Mouse (Mus musculus) layer of hippocampus, adult 2 months (tissue): ENCODE data around the gene Lmbrd2. TPM values are rescaled to one million over a fixed set of nuclear protein-coding genes. Genes with fewer than 3 reads are reported as not detected.
"Not testable (repeated sequence)": the region's sequence is repeated elsewhere in the genome, so short reads cannot be mapped to it uniquely, and the experiment has no call there.

ENCODE experiments used
- DNase-seq, 2 experiments: peaks; one replicate each; pipeline ENCODE4 v3.0.0; 2022; ENCODE audit warnings: low spot score in 2 of 2
- H3K27ac ChIP-seq: fragments of 200-600 bp; 2 replicates; pipeline ENCODE4 v1.8.1; 2022
- H3K4me3 ChIP-seq: fragments of 200-600 bp; 2 replicates; pipeline ENCODE4 v1.8.1; 2022; ENCODE audit warnings: mild to moderate bottlenecking
- CTCF ChIP-seq: fragments of 200-600 bp; conservative IDR thresholded peaks from 2 replicates; pipeline ENCODE4 v1.8.1; 2022; ENCODE audit warnings: antibody characterized with exemption, mild to moderate bottlenecking, moderate library complexity
- total RNA-seq, 2 experiments: library from RNA; stranded (reverse); gene quantifications; 2 replicates each; pipeline ENCODE4 v1.2.3; 2021

The Lmbrd2 gene
- total RNA-seq, 2 experiments from 2014 or later = 58.5 to 59.4 TPM

- TF ChIP-seq CTCF = no peak
- Histone ChIP-seq H3K27ac (no peak overlapping the region), H3K4me3 (no peak overlapping the region)
- DNase-seq = no peak
Observed at GRCm38 (mm10) chr15:9162557-9163070, 22.3 kb downstream of the Lmbrd2 start.

GRCm38 (mm10) chr15:9164125-9164524 is 23.8 kb downstream of the Lmbrd2 start:
- TF ChIP-seq CTCF = no peak
- H3K27ac ChIP-seq = no peak overlapping the region
- DNase-seq = no peak
- H3K4me3 ChIP-seq = no peak overlapping the region

- no peak for TF ChIP-seq CTCF
- DNase-seq = no peak
- no peak overlapping the region for H3K4me3 ChIP-seq
- no peak overlapping the region for H3K27ac ChIP-seq
Observed at GRCm38 (mm10) chr15:9177038-9177437, 36.7 kb downstream of the Lmbrd2 start.

GRCm38 (mm10) chr15:9183995-9184394 is 43.6 kb downstream of the Lmbrd2 start:
- Histone ChIP-seq H3K27ac (no peak overlapping the region), H3K4me3 (no peak overlapping the region)
- DNase-seq = no peak
- no peak for TF ChIP-seq CTCF

GRCm38 (mm10) chr15:9189796-9190195 is 49.4 kb downstream of the Lmbrd2 start:
- DNase-seq = no peak
- Histone ChIP-seq H3K4me3 (no peak overlapping the region), H3K27ac (no peak overlapping the region)
- TF ChIP-seq CTCF = no peak

- H3K27ac ChIP-seq, H3K4me3 ChIP-seq, DNase-seq: not testable (repeated sequence)
- TF ChIP-seq CTCF = peak; percentile 59
Observed at GRCm38 (mm10) chr15:9192685-9193084, 52.3 kb downstream of the Lmbrd2 start.

GRCm38 (mm10) chr15:9198421-9198820 is 58.1 kb downstream of the Lmbrd2 start:
- H3K4me3 ChIP-seq = no peak overlapping the region
- DNase-seq = no peak
- H3K27ac ChIP-seq = no peak overlapping the region
- no peak for TF ChIP-seq CTCF

- DNase-seq = no peak
- H3K27ac ChIP-seq = no peak overlapping the region
- no peak for TF ChIP-seq CTCF
- H3K4me3 ChIP-seq = no peak overlapping the region
Observed at GRCm38 (mm10) chr15:9211891-9212290, 71.5 kb downstream of the Lmbrd2 start.

GRCm38 (mm10) chr15:9213026-9213425 is 72.7 kb downstream of the Lmbrd2 start:
- not testable (repeated sequence) for DNase-seq, H3K4me3 ChIP-seq, H3K27ac ChIP-seq

- not testable (repeated sequence) for DNase-seq, H3K4me3 ChIP-seq, H3K27ac ChIP-seq
Observed at GRCm38 (mm10) chr15:9213431-9213830, 73.1 kb downstream of the Lmbrd2 start.

- Histone ChIP-seq H3K4me3 (no peak overlapping the region), H3K27ac (no peak overlapping the region)
- TF ChIP-seq CTCF = no peak
- DNase-seq = no peak
Observed at GRCm38 (mm10) chr15:9216446-9216845, 76.1 kb downstream of the Lmbrd2 start.

GRCm38 (mm10) chr15:9230917-9231316 is 90.6 kb downstream of the Lmbrd2 start:
- not testable (repeated sequence) for DNase-seq, H3K4me3 ChIP-seq, H3K27ac ChIP-seq

GRCm38 (mm10) chr15:9246345-9246744 is 106.0 kb downstream of the Lmbrd2 start:
- TF ChIP-seq CTCF = no peak
- H3K4me3 ChIP-seq = no peak overlapping the region
- DNase-seq = no peak
- H3K27ac ChIP-seq = no peak overlapping the region

Other genes with a start within 250 kb of the Lmbrd2 start
- 10 to 100 TPM in 1 of 2 experiments, 1 to 10 TPM in 1; 7.8 to 11.8 TPM for gene Ranbp3l, start 172.6 kb upstream of the Lmbrd2 start, total RNA-seq
- 10 to 100 TPM; 64.4 to 69.3 TPM for gene Nadk2, start 69.3 kb upstream of the Lmbrd2 start, total RNA-seq
- 1 to 10 TPM; 4.6 to 4.9 TPM for gene Skp2, start 14.9 kb downstream of the Lmbrd2 start, total RNA-seq
- not detected for gene Ugt3a1, start 136.3 kb downstream of the Lmbrd2 start, total RNA-seq
- not detected for gene Ugt3a2, start 195.0 kb downstream of the Lmbrd2 start, total RNA-seq